Mouse (Mus musculus): ENCODE data around the gene Igfbpl1. TPM values are rescaled to one million over a fixed set of nuclear protein-coding genes. Genes with fewer than 3 reads are reported as not detected.

Igfbpl1 gene
- polyA plus RNA-seq, 1 experiment from 2014 or later = not detected

Other genes with a start within 250 kb of the Igfbpl1 start
- 84.6 and 101 TPM in 2 replicates for gene Aldh1b1, start 27.9 kb downstream of the Igfbpl1 start, polyA plus RNA-seq (2015; fragmentation: Nextera tagmentation; extraction: Ambion mirVana)
- 5.9 and 7.2 TPM in 2 replicates for gene Stra6l, start 21.7 kb upstream of the Igfbpl1 start, polyA plus RNA-seq (2015; fragmentation: Nextera tagmentation; extraction: Ambion mirVana)
- gene Ccdc180, start 63.4 kb upstream of the Igfbpl1 start, polyA plus RNA-seq (2015; fragmentation: Nextera tagmentation; extraction: Ambion mirVana) = 0.06 and 0.07 TPM in 2 replicates
- 10.0 and 10.6 TPM in 2 replicates for gene Tdrd7, start 138.4 kb upstream of the Igfbpl1 start, polyA plus RNA-seq (2015; fragmentation: Nextera tagmentation; extraction: Ambion mirVana)
- gene Tmod1, start 212.0 kb upstream of the Igfbpl1 start, polyA plus RNA-seq (2015; fragmentation: Nextera tagmentation; extraction: Ambion mirVana) = 48.5 and 49.7 TPM in 2 replicates